Mouse (Mus musculus) liver, adult 2 months (tissue): ENCODE results near the gene Gm11027. TPM values are rescaled to one million over a fixed set of nuclear protein-coding genes. Genes with fewer than 3 reads are reported as not detected.

Source experiments
- DNase-seq: peaks from one replicate; pipeline ENCODE4 v3.0.0-alpha.2; 2011; ENCODE audit warnings: low read depth, low spot score; ENCODE audit errors: extremely low read depth
- H3K27ac ChIP-seq: fragments of 200-500 bp; replicated peaks from 2 replicates; pipeline ENCODE4 v1.5.1; 2012; ENCODE audit warnings: low read depth, mild to moderate bottlenecking, control low read depth, inconsistent platforms, low read length; ENCODE audit not compliant: insufficient read depth
- H3K27me3 ChIP-seq: fragments of 200-500 bp; 2 replicates; pipeline ENCODE4 v1.6.1; 2012; ENCODE audit warnings: mild to moderate bottlenecking, moderate library complexity, low read length, inconsistent platforms; ENCODE audit not compliant: control insufficient read depth, insufficient read depth
- H3K36me3 ChIP-seq: fragments of 200-500 bp; 2 replicates; pipeline ENCODE4 v1.6.1; 2012; ENCODE audit warnings: low read length, inconsistent platforms; ENCODE audit not compliant: control insufficient read depth, insufficient read depth
- H3K4me1 ChIP-seq: fragments of 200-500 bp; 2 replicates; pipeline ENCODE4 v1.6.1; 2011; ENCODE audit warnings: low read length; ENCODE audit not compliant: control insufficient read depth, insufficient read depth
- H3K4me3 ChIP-seq: fragments of 200-500 bp; 2 replicates; pipeline ENCODE4 v1.5.1; 2011; ENCODE audit warnings: low read depth, mild to moderate bottlenecking, control low read depth, low read length, moderate library complexity; ENCODE audit not compliant: insufficient read depth
- H3K79me2 ChIP-seq: fragments of 200-500 bp; 2 replicates; pipeline ENCODE4 v1.6.1; 2012; ENCODE audit warnings: inconsistent platforms, mild to moderate bottlenecking, low read length, moderate library complexity; ENCODE audit not compliant: control insufficient read depth, insufficient read depth
- H3K9ac ChIP-seq: fragments of 200-500 bp; 2 replicates; pipeline ENCODE4 v1.6.1; 2012; ENCODE audit warnings: low read depth, mild to moderate bottlenecking, control low read depth, inconsistent platforms, low read length
- CTCF ChIP-seq: fragments of 200-500 bp; IDR thresholded peaks from 2 replicates; pipeline ENCODE4 v1.5.1; 2011; ENCODE audit warnings: low read depth, low read length, control low read depth
- POLR2A ChIP-seq: fragments of 200-500 bp; IDR thresholded peaks from 2 replicates; pipeline ENCODE4 v1.6.1; 2011; ENCODE audit warnings: low read length, control low read depth; ENCODE audit not compliant: insufficient read depth; ENCODE audit errors: extremely low read depth
- WGBS: fragments of 180-500 bp; shearing (Covaris S2); methylation state at CpG from one replicate; pipeline ENCODE4 v1.1.7; 2018; 5-methylcytosine and 5-hydroxymethylcytosine counted together
- polyA plus RNA-seq: library from polyadenylated mRNA; depleted of rRNA; stranded (reverse); fragments of >200 nt; gene quantifications from 2 replicates; pipeline ENCODE4 v1.2.3, GENCODE M21; 2012
- total RNA-seq: library from RNA; depleted of rRNA; stranded (reverse); fragments of >200 nt; gene quantifications from 2 replicates; pipeline ENCODE4 v1.2.3, GENCODE M21; 2014

Gene Gm11027
- total and polyA plus RNA-seq, 2 experiments = not detected

- WGBS = 56% methylated on average over 2 of the region's 2 CpGs
Measured at GRCm38 (mm10) chr12:116293185-116293584, 18.0 kb downstream of the Gm11027 start.

GRCm38 (mm10) chr12:116293599-116294292 is 18.6 kb downstream of the Gm11027 start:
- Histone ChIP-seq H3K9ac (no peak overlapping the region), H3K27ac (no peak overlapping the region), H3K36me3 (no peaks in the 10 kb centered on the region), H3K4me3 (no peak overlapping the region), H3K4me1 (no peaks in the 10 kb centered on the region; the same call in 1 of the 2 replicates), H3K27me3 (no peaks in the 10 kb centered on the region), H3K79me2 (peaks cover 15% of the 10 kb centered on the region; the same call in 1 of the 2 replicates)
- WGBS = 73% methylated on average over 4 of the region's 4 CpGs
- TF ChIP-seq POLR2A = no peak
- no peak for TF ChIP-seq CTCF
- no peak for DNase-seq

More at GRCm38 (mm10) chr12:116293185-116293584, 18.0 kb downstream of the Gm11027 start:
- H3K4me3 ChIP-seq = no peak overlapping the region
- no peak for DNase-seq
- H3K9ac ChIP-seq = no peak overlapping the region
- peaks cover 18% of the 10 kb centered on the region; the same call in 1 of the 2 replicates for H3K79me2 ChIP-seq
- no peak for TF ChIP-seq CTCF
- TF ChIP-seq POLR2A = no peak
- H3K36me3 ChIP-seq = no peaks in the 10 kb centered on the region
- H3K4me1 ChIP-seq = no peaks in the 10 kb centered on the region; the same call in 1 of the 2 replicates
- no peak overlapping the region for H3K27ac ChIP-seq
- H3K27me3 ChIP-seq = no peaks in the 10 kb centered on the region

GRCm38 (mm10) chr12:116299906-116300305 is 24.7 kb downstream of the Gm11027 start:
- no peak for DNase-seq
- no peak overlapping the region for H3K9ac ChIP-seq
- H3K36me3 ChIP-seq = no peaks in the 10 kb centered on the region
- no peak overlapping the region for H3K27ac ChIP-seq
- no peak overlapping the region for H3K4me3 ChIP-seq
- H3K79me2 ChIP-seq = peaks cover 10% of the 10 kb centered on the region; the same call in 1 of the 2 replicates
- TF ChIP-seq CTCF (no peak), POLR2A (no peak)
- no peaks in the 10 kb centered on the region for H3K27me3 ChIP-seq
- 96% methylated on average over 2 of the region's 2 CpGs for WGBS
- H3K4me1 ChIP-seq = no peaks in the 10 kb centered on the region; the same call in 1 of the 2 replicates

GRCm38 (mm10) chr12:116302181-116302580 is 27.0 kb downstream of the Gm11027 start:
- no peak overlapping the region for H3K27ac ChIP-seq
- TF ChIP-seq CTCF = no peak
- no peak for TF ChIP-seq POLR2A

GRCm38 (mm10) chr12:116306042-116306441 is 30.9 kb downstream of the Gm11027 start:
- no peak overlapping the region for H3K4me3 ChIP-seq
- WGBS = 31% methylated on average over 1 of the region's 1 CpGs
- peaks cover 2% of the 10 kb centered on the region; the same call in 1 of the 2 replicates for H3K4me1 ChIP-seq
- H3K27me3 ChIP-seq = no peaks in the 10 kb centered on the region
- no peaks in the 10 kb centered on the region for H3K36me3 ChIP-seq
- H3K27ac ChIP-seq = no peak overlapping the region
- no peak for TF ChIP-seq POLR2A
- TF ChIP-seq CTCF = no peak
- no peak for DNase-seq
- peaks cover 15% of the 10 kb centered on the region for H3K79me2 ChIP-seq
- H3K9ac ChIP-seq = no peak overlapping the region

More at GRCm38 (mm10) chr12:116302181-116302580, 27.0 kb downstream of the Gm11027 start:
- 0 out of 2 replicates have a peak, but pooled peaks cover 2% of the 10 kb centered on the region for H3K4me1 ChIP-seq
- H3K79me2 ChIP-seq = peaks cover 7% of the 10 kb centered on the region; the same call in 1 of the 2 replicates
- H3K36me3 ChIP-seq = no peaks in the 10 kb centered on the region
- no peak overlapping the region for H3K9ac ChIP-seq
- DNase-seq = no peak
- H3K4me3 ChIP-seq = no peak overlapping the region
- no peaks in the 10 kb centered on the region for H3K27me3 ChIP-seq

- no peaks in the 10 kb centered on the region for H3K36me3 ChIP-seq
- no peak overlapping the region for H3K9ac ChIP-seq
- H3K4me3 ChIP-seq = no peak overlapping the region
- no peak for DNase-seq
- TF ChIP-seq POLR2A (no peak), CTCF (no peak)
- no peak overlapping the region for H3K27ac ChIP-seq
- H3K4me1 ChIP-seq = peaks cover 2% of the 10 kb centered on the region; the same call in 1 of the 2 replicates
- 91% methylated on average over 3 of the region's 3 CpGs for WGBS
- no peaks in the 10 kb centered on the region for H3K27me3 ChIP-seq
- H3K79me2 ChIP-seq = peaks cover 15% of the 10 kb centered on the region
Measured at GRCm38 (mm10) chr12:116307870-116308269, 32.7 kb downstream of the Gm11027 start.
